Mouse (Mus musculus) liver, embryonic 16.5 days (tissue): ENCODE measurements around the gene Ank2. TPM values are rescaled to one million over a fixed set of nuclear protein-coding genes. Genes with fewer than 3 reads are reported as not detected.

ENCODE experiments used
- ATAC-seq: fragments of 200-750 bp; cut with Nextera tagmentation; 2 replicates; pipeline ENCODE4 v1.8.0; 2017; ENCODE audit warnings: low read depth, mild to moderate bottlenecking, moderate number of reproducible peaks, moderate library complexity
- H3K27ac ChIP-seq: fragments of 300-500 bp; sonication (generic); 2 replicates; pipeline ENCODE4 v1.5.1; 2014; ENCODE audit warnings: mild to moderate bottlenecking, low read length
- H3K27me3 ChIP-seq: fragments of 300-500 bp; sonication (generic); 2 replicates; pipeline ENCODE4 v1.6.1; 2014; ENCODE audit warnings: low read depth, low read length, mixed read lengths; ENCODE audit not compliant: control insufficient read depth, insufficient read depth
- H3K36me3 ChIP-seq: fragments of 300-500 bp; sonication (generic); 2 replicates; pipeline ENCODE4 v1.6.1; 2014; ENCODE audit warnings: mild to moderate bottlenecking; ENCODE audit not compliant: control insufficient read depth, insufficient read depth
- H3K4me1 ChIP-seq: fragments of 300-500 bp; sonication (generic); 2 replicates; pipeline ENCODE4 v1.6.1; 2014; ENCODE audit warnings: low read depth, low read length, mixed read lengths; ENCODE audit not compliant: control insufficient read depth
- H3K4me2 ChIP-seq: fragments of 300-500 bp; sonication (generic); 2 replicates; pipeline ENCODE4 v1.6.1; 2014; ENCODE audit warnings: low read depth, low read length, mixed read lengths
- H3K4me3 ChIP-seq: fragments of 300-500 bp; sonication (generic); 2 replicates; pipeline ENCODE4 v1.5.1; 2014; ENCODE audit warnings: low read depth, mild to moderate bottlenecking, low read length
- H3K9ac ChIP-seq: fragments of 300-500 bp; sonication (generic); 2 replicates; pipeline ENCODE4 v1.6.1; 2014; ENCODE audit warnings: low read depth, low read length
- H3K9me3 ChIP-seq: fragments of 300-500 bp; sonication (generic); replicated peaks from 2 replicates; pipeline ENCODE4 v1.6.1; 2016; ENCODE audit warnings: low read length; ENCODE audit not compliant: control insufficient read depth
- WGBS: fragments of 180-500 bp; shearing (Covaris S2); extraction: QIAGEN DNeasy Blood & Tissue Kit; methylation state at CpG from one replicate; pipeline ENCODE4 v1.1.7; 2014; ENCODE audit not compliant: insufficient replicate concordance; 5-methylcytosine and 5-hydroxymethylcytosine counted together
- polyA plus RNA-seq: library from polyadenylated mRNA; unstranded; fragments of >200 nt; fragmentation: Nextera tagmentation; extraction: Ambion mirVana; gene quantifications from 2 replicates; pipeline ENCODE4 v1.2.1, GENCODE M21; 2015

Gene Ank2
- polyA plus RNA-seq, 1 experiment from 2014 or later = 10.4 TPM

GRCm38 (mm10) chr3:127260007-127260785, 239.0 kb downstream of the Ank2 start:
- Histone ChIP-seq H3K27me3 (no peaks in the 10 kb centered on the region), H3K4me1 (no peaks in the 10 kb centered on the region), H3K36me3 (no peaks in the 10 kb centered on the region), H3K27ac (no peak overlapping the region), H3K4me3 (no peak overlapping the region), H3K4me2 (no peak overlapping the region), H3K9me3 (no peaks in the 10 kb centered on the region), H3K9ac (no peak overlapping the region)
- 66% methylated on average over 15 of the region's 15 CpGs for WGBS
- ATAC-seq = no peak

DNA sequence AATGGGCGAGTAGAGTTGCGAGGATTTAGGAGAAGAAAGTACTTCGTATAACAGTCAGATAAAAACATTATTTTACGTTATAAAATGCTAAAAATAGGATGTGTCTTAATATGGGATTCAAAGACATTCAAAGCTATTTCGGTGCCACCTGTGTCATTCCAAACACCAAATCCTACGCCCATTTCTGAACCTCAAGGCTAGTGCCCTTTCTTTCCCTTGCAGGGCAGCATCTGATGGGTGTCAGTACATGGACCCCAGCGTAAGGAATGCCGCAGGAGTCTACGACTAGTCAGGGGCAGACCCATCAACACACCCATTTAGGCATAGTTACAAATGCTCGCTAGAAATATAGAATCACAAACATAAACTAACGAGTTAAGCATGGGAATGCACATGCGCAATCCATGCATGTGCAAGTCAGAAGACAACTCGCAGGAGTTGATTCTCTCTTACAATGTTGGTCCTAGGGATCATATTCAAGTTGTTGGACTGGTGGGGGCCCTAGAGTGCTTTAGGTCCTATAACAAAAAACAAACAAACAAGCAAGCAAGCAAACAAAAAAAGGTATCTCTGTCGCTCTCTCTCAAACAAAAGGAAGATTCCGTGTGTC, 240.6 kb downstream of the Ank2 start:
- no peaks in the 10 kb centered on the region for H3K27me3 ChIP-seq
- no peak overlapping the region for H3K27ac ChIP-seq
- no peaks in the 10 kb centered on the region for H3K4me1 ChIP-seq
- H3K36me3 ChIP-seq = no peaks in the 10 kb centered on the region
- WGBS = 41% methylated on average over 15 of the region's 15 CpGs
- ATAC-seq = no peak
- no peaks in the 10 kb centered on the region for H3K9me3 ChIP-seq
- no peak overlapping the region for H3K9ac ChIP-seq
- H3K4me2 ChIP-seq = no peak overlapping the region
- no peak overlapping the region for H3K4me3 ChIP-seq

- no peaks in the 10 kb centered on the region for H3K9me3 ChIP-seq
- no peaks in the 10 kb centered on the region for H3K36me3 ChIP-seq
- no peak for ATAC-seq
- H3K27ac ChIP-seq = no peak overlapping the region
- no peaks in the 10 kb centered on the region for H3K4me1 ChIP-seq
- H3K27me3 ChIP-seq = no peaks in the 10 kb centered on the region
- peak overlapping the region; percentile 39; the same call in 1 of the 2 replicates for H3K4me2 ChIP-seq
- peak overlapping the region; percentile 37 for H3K4me3 ChIP-seq
- H3K9ac ChIP-seq = no peak overlapping the region
- 2% methylated on average over 18 of the region's 18 CpGs for WGBS
Measured at GRCm38 (mm10) chr3:127257969-127258368, 241.2 kb downstream of the Ank2 start.

- no peaks in the 10 kb centered on the region for H3K4me1 ChIP-seq
- no peak overlapping the region for H3K27ac ChIP-seq
- H3K9ac ChIP-seq = no peak overlapping the region
- H3K27me3 ChIP-seq = no peaks in the 10 kb centered on the region
- no peaks in the 10 kb centered on the region for H3K36me3 ChIP-seq
- peak; percentile 32; the same call in 1 of the 2 replicates for ATAC-seq
- 3% methylated on average over 13 of the region's 13 CpGs for whole genome bisulfite sequencing
- H3K4me3 ChIP-seq = peak overlapping the region; percentile 37
- H3K9me3 ChIP-seq = no peaks in the 10 kb centered on the region
- peak overlapping the region; percentile 39; the same call in 1 of the 2 replicates for H3K4me2 ChIP-seq
Measured at GRCm38 (mm10) chr3:127257279-127257925, 241.7 kb downstream of the Ank2 start.

GRCm38 (mm10) chr3:127256681-127257080, 242.5 kb downstream of the Ank2 start:
- Histone ChIP-seq H3K9me3 (no peaks in the 10 kb centered on the region), H3K4me3 (no peak overlapping the region), H3K4me1 (no peaks in the 10 kb centered on the region), H3K4me2 (no peak overlapping the region), H3K27ac (no peak overlapping the region), H3K36me3 (no peaks in the 10 kb centered on the region), H3K9ac (no peak overlapping the region), H3K27me3 (no peaks in the 10 kb centered on the region)
- 57% methylated on average over 2 of the region's 2 CpGs for WGBS
- no peak for ATAC-seq

DNA sequence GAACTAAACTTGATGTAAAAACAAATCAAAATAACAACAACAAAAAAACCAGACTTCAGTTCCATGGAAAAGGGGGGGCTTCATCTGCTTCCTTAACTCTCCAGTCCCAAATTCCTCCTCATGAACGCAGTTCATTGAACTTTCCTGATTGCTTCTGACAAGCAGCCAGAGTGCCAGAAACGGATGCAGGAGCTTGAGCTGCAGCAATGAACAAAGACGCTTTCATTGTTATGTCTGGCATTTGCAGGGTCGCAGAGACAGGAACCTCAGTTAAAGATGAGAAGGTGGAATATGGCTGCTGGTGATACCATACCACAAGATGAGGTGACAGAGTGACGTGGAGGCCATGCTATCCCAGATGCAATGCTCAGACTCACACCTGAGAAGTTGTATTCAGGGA, 248.2 kb downstream of the Ank2 start:
- Histone ChIP-seq H3K27ac (no peak overlapping the region), H3K9ac (no peak overlapping the region), H3K9me3 (no peaks in the 10 kb centered on the region), H3K4me1 (no peaks in the 10 kb centered on the region), H3K4me2 (no peak overlapping the region), H3K36me3 (no peaks in the 10 kb centered on the region), H3K4me3 (no peak overlapping the region), H3K27me3 (no peaks in the 10 kb centered on the region)
- WGBS = 49% methylated on average over 5 of the region's 5 CpGs
- ATAC-seq = no peak

- ATAC-seq = no peak
- no peak overlapping the region for H3K4me2 ChIP-seq
- H3K9me3 ChIP-seq = no peaks in the 10 kb centered on the region
- no peaks in the 10 kb centered on the region for H3K36me3 ChIP-seq
- no peaks in the 10 kb centered on the region for H3K4me1 ChIP-seq
- no peak overlapping the region for H3K27ac ChIP-seq
- no peak overlapping the region for H3K4me3 ChIP-seq
- H3K27me3 ChIP-seq = no peaks in the 10 kb centered on the region
- H3K9ac ChIP-seq = no peak overlapping the region
Measured at GRCm38 (mm10) chr3:127248611-127249010, 250.5 kb downstream of the Ank2 start.

GRCm38 (mm10) chr3:127246989-127247708, 252.0 kb downstream of the Ank2 start:
- no peak overlapping the region for H3K4me2 ChIP-seq
- no peaks in the 10 kb centered on the region for H3K36me3 ChIP-seq
- no peaks in the 10 kb centered on the region for H3K9me3 ChIP-seq
- ATAC-seq = no peak
- H3K4me3 ChIP-seq = no peak overlapping the region
- no peaks in the 10 kb centered on the region for H3K27me3 ChIP-seq
- H3K27ac ChIP-seq = no peak overlapping the region
- WGBS = 53% methylated on average over 11 of the region's 11 CpGs
- no peaks in the 10 kb centered on the region for H3K4me1 ChIP-seq
- no peak overlapping the region for H3K9ac ChIP-seq
